Comparison of ENCODE assay signal across 10 mouse cellular contexts in genomic region chr11:120308441-120309320, GRCm38 (mm10). TPM values are rescaled to one million over a fixed set of nuclear protein-coding genes. Genes with fewer than 3 reads are reported as not detected.
DNase-seq lines count a peak whose midpoint lies in the region; ATAC-seq lines count a peak whose summit lies in the region.
"Had no signal": no experiment of that assay in that cellular context is flagged by ENCODE, and none has a peak within 500 bp of the region (broad histone marks: within the 10 kb centered on the region; RNA-seq: fewer than 3 reads in every experiment).

No protein-coding gene starts in this region.

- peaks cover 55% of the 10 kb centered on the region for H3K4me1 ChIP-seq in heart, embryonic 12.5 days (replicated peaks)
- peaks cover 73% of the 10 kb centered on the region for H3K4me1 ChIP-seq in midbrain, embryonic 10.5 days
- H3K4me1 ChIP-seq in midbrain, embryonic 13.5 days (replicated peaks) = peaks cover 60% of the 10 kb centered on the region
- peaks cover 72% of the 10 kb centered on the region for H3K4me1 ChIP-seq in embryonic facial prominence, embryonic 13.5 days
- H3K4me1 ChIP-seq in liver, embryonic 11.5 days (replicated peaks; ENCODE audit: control insufficient read depth, insufficient read depth, low read length) = peaks cover 41% of the 10 kb centered on the region

- H3K27ac ChIP-seq in heart, embryonic 12.5 days (ENCODE audit: poor library complexity, severe bottlenecking) = no peak overlapping the region
- peak overlapping the region; percentile 49; the same call in 1 of the 2 replicates for H3K27ac ChIP-seq in midbrain, embryonic 10.5 days (replicated peaks)
- no peak overlapping the region for H3K27ac ChIP-seq in midbrain, embryonic 13.5 days
- no peak overlapping the region for H3K27ac ChIP-seq in embryonic facial prominence, embryonic 13.5 days
- no peak overlapping the region for H3K27ac ChIP-seq in liver, embryonic 11.5 days (ENCODE audit: low read depth, low read length)

- peak overlapping the region; percentile 5; the same call in 1 of the 2 replicates for H3K4me2 ChIP-seq in heart, embryonic 12.5 days
- H3K4me2 ChIP-seq in midbrain, embryonic 13.5 days (replicated peaks) = no peak overlapping the region
- H3K4me2 ChIP-seq in embryonic facial prominence, embryonic 13.5 days = peak overlapping the region; percentile 0; the same call in 1 of the 2 replicates
- H3K4me2 ChIP-seq in liver, embryonic 11.5 days = peak overlapping the region; percentile 14; the same call in 1 of the 2 replicates

- no peak for DNase-seq in heart, adult 9 months (ENCODE audit: low spot score in 2 of 2)
- DNase-seq in midbrain, embryonic 10.5 days (ENCODE audit: low spot score) = peak; percentile 11
- peak; percentile 17 for DNase-seq in liver, embryonic 11.5 days (ENCODE audit: low spot score)
- DNase-seq in left cerebral cortex, postnatal 25 days (ENCODE audit: low spot score in 2 of 2) = no peak
- no peak for DNase-seq in Muller cell, postnatal 12 days (ENCODE audit: inconsistent ontology term)

- H3K27me3 ChIP-seq in heart, embryonic 12.5 days (replicated peaks) = no peaks in the 10 kb centered on the region
- peaks cover 30% of the 10 kb centered on the region for H3K27me3 ChIP-seq in midbrain, embryonic 10.5 days (ENCODE audit: low read depth, poor library complexity, severe bottlenecking)
- peaks cover 23% of the 10 kb centered on the region for H3K27me3 ChIP-seq in midbrain, embryonic 13.5 days
- no peaks in the 10 kb centered on the region; the same call in 1 of the 2 replicates for H3K27me3 ChIP-seq in embryonic facial prominence, embryonic 13.5 days
- H3K27me3 ChIP-seq in liver, embryonic 11.5 days (replicated peaks; ENCODE audit: control insufficient read depth, insufficient read depth, low read length) = no peaks in the 10 kb centered on the region

- no peaks in the 10 kb centered on the region for H3K36me3 ChIP-seq in heart, embryonic 12.5 days
- H3K36me3 ChIP-seq in midbrain, embryonic 10.5 days = no peaks in the 10 kb centered on the region
- H3K36me3 ChIP-seq in midbrain, embryonic 13.5 days = no peaks in the 10 kb centered on the region
- no peaks in the 10 kb centered on the region for H3K36me3 ChIP-seq in embryonic facial prominence, embryonic 13.5 days
- no peaks in the 10 kb centered on the region for H3K36me3 ChIP-seq in liver, embryonic 11.5 days (ENCODE audit: control insufficient read depth, insufficient read depth, low read length)

- ATAC-seq in heart, embryonic 12.5 days (ENCODE audit: insufficient number of reproducible peaks, low FRiP score) = no peak
- ATAC-seq in midbrain, embryonic 13.5 days = no peak
- no peak for ATAC-seq in embryonic facial prominence, embryonic 13.5 days (ENCODE audit: insufficient number of reproducible peaks, insufficient read depth, low FRiP score, low TSS enrichment, low read depth)
- ATAC-seq in liver, embryonic 11.5 days (replicated peaks; ENCODE audit: low FRiP score) = no peak

- no peak overlapping the region for H3K9ac ChIP-seq in heart, embryonic 12.5 days
- H3K9ac ChIP-seq in midbrain, embryonic 13.5 days (replicated peaks) = no peak overlapping the region; the same call in 1 of the 2 replicates
- no peak overlapping the region for H3K9ac ChIP-seq in embryonic facial prominence, embryonic 13.5 days
- no peak overlapping the region for H3K9ac ChIP-seq in liver, embryonic 11.5 days (ENCODE audit: low read depth, low read length)

- no peaks in the 10 kb centered on the region for H3K9me3 ChIP-seq in heart, embryonic 12.5 days (replicated peaks)
- H3K9me3 ChIP-seq in midbrain, embryonic 10.5 days (replicated peaks) = no peaks in the 10 kb centered on the region
- no peaks in the 10 kb centered on the region for H3K9me3 ChIP-seq in midbrain, embryonic 13.5 days
- H3K9me3 ChIP-seq in embryonic facial prominence, embryonic 13.5 days = no peaks in the 10 kb centered on the region
- no peaks in the 10 kb centered on the region for H3K9me3 ChIP-seq in liver, embryonic 11.5 days (ENCODE audit: control insufficient read depth, low read length)

- H3K4me3 ChIP-seq in heart, embryonic 12.5 days = no peak overlapping the region
- peak overlapping the region; percentile 23 for H3K4me3 ChIP-seq in midbrain, embryonic 10.5 days
- no peak overlapping the region for H3K4me3 ChIP-seq in midbrain, embryonic 13.5 days (replicated peaks)
- no peak overlapping the region for H3K4me3 ChIP-seq in embryonic facial prominence, embryonic 13.5 days
- H3K4me3 ChIP-seq in liver, embryonic 11.5 days (ENCODE audit: low read depth, low read length) = no peak overlapping the region
- H3K4me3 ChIP-seq: erythroblast, embryonic 14.5 days had no signal

- 54% methylated on average over 15 of the region's 15 CpGs for WGBS in heart, embryonic 12.5 days
- WGBS in midbrain, embryonic 10.5 days = 52% methylated on average over 15 of the region's 15 CpGs
- WGBS in midbrain, embryonic 13.5 days = 55% methylated on average over 15 of the region's 15 CpGs
- WGBS in embryonic facial prominence, embryonic 13.5 days = 44% methylated on average over 15 of the region's 15 CpGs
- 51% methylated on average over 15 of the region's 15 CpGs for WGBS in liver, embryonic 11.5 days

- intact Hi-C loops in left cerebral cortex, postnatal 25 days (cut with DNase I) = loop anchor here (5.0 kb wide), 1 partner anchor 46 kb away; no protein-coding TSS in a partner anchor

RNA-seq across cellular contexts. Expression of gene Actg1, which starts 39.7 kb away (rescaled TPM):
- polyA plus RNA-seq in heart, embryonic 12.5 days (2016; fragmentation: Nextera tagmentation; extraction: Ambion mirVana) = 1,404 and 1,426 TPM in 2 replicates
- 2,836 and 2,964 TPM in 2 replicates for polyA plus RNA-seq in midbrain, embryonic 10.5 days (2016; fragmentation: Nextera tagmentation; extraction: Ambion mirVana)
- 3,928 and 4,113 TPM in 2 replicates for polyA plus RNA-seq in midbrain, embryonic 13.5 days (2015; fragmentation: Nextera tagmentation; extraction: Ambion mirVana)
- 2,524 and 2,741 TPM in 2 replicates for polyA plus RNA-seq in embryonic facial prominence, embryonic 13.5 days (2015; fragmentation: Nextera tagmentation; extraction: Ambion mirVana)
- 1,592 and 1,704 TPM in 2 replicates for polyA plus RNA-seq in liver, embryonic 11.5 days (2014; fragmentation: Nextera tagmentation; extraction: Ambion mirVana)
- total RNA-seq in left cerebral cortex, postnatal 25 days (2021) = 1,000 to 10,000 TPM; 1,262 to 1,272 TPM

RNA-seq across cellular contexts. Expression of gene Fscn2, which starts 52.7 kb away (rescaled TPM):
- 0.17 and 0.63 TPM in 2 replicates for polyA plus RNA-seq in heart, embryonic 12.5 days (2016; fragmentation: Nextera tagmentation; extraction: Ambion mirVana)
- polyA plus RNA-seq in midbrain, embryonic 10.5 days (2016; fragmentation: Nextera tagmentation; extraction: Ambion mirVana) = 0.61 and 0.62 TPM in 2 replicates
- polyA plus RNA-seq in midbrain, embryonic 13.5 days (2015; fragmentation: Nextera tagmentation; extraction: Ambion mirVana) = 1.9 and 2.2 TPM in 2 replicates
- 0.25 and 1.1 TPM in 2 replicates for polyA plus RNA-seq in embryonic facial prominence, embryonic 13.5 days (2015; fragmentation: Nextera tagmentation; extraction: Ambion mirVana)
- 0.29 TPM in 1 of 2 replicates, not detected in the other for polyA plus RNA-seq in liver, embryonic 11.5 days (2014; fragmentation: Nextera tagmentation; extraction: Ambion mirVana)
- under 1 TPM in 1 of 2 experiments, not detected in 1; 0.21 TPM for total RNA-seq in left cerebral cortex, postnatal 25 days (2021)
- total RNA-seq: heart, postnatal 36 days had no signal
- polyA plus RNA-seq: erythroblast, embryonic 14.5 days had no signal

Comparison
In these comparisons a context has a peak if more than half of its experiments do, and no peak if none do; other contexts are left out.
1. DNase-seq: peak in midbrain, embryonic 10.5 days (single experiment) and liver, embryonic 11.5 days (single experiment); none in heart, adult 9 months (0 of 2), left cerebral cortex, postnatal 25 days (0 of 2) and Muller cell, postnatal 12 days (single experiment).